Mouse (Mus musculus) retina, adult 2 months (tissue): ENCODE results near the gene Myh9.
"Not testable (repeated sequence)": the region's sequence is repeated elsewhere in the genome, so short reads cannot be mapped to it uniquely, and the experiment has no call there.

Experiments
- DNase-seq: peaks from one replicate; pipeline ENCODE4 v3.0.0-alpha.2; 2012; ENCODE audit warnings: low read depth, low spot score

Gene Myh9

GRCm38 (mm10) chr15:77757586-77758226 is 84.3 kb downstream of the Myh9 start:
- DNase-seq: no peak

- peak; percentile 26 for DNase-seq
These were observed 85.1 kb downstream of the Myh9 start, which contains the start of gene Apol8 for GRCm38 (mm10) chr15:77756848-77757247. Gene Apol8 (minus strand): TSS chr15:77757003.

GRCm38 (mm10) chr15:77756081-77756480 is 85.9 kb downstream of the Myh9 start:
- no peak for DNase-seq

- no peak for DNase-seq
These were observed 86.8 kb downstream of the Myh9 start for GRCm38 (mm10) chr15:77755132-77755531.

GRCm38 (mm10) chr15:77752443-77752842 is 89.5 kb downstream of the Myh9 start:
- no peak for DNase-seq

GRCm38 (mm10) chr15:77750461-77750860 is 91.5 kb downstream of the Myh9 start:
- no peak for DNase-seq

GRCm38 (mm10) chr15:77749717-77750116 is 92.3 kb downstream of the Myh9 start:
- DNase-seq: no peak

GRCm38 (mm10) chr15:77748414-77748813 is 93.6 kb downstream of the Myh9 start:
- no peak for DNase-seq

- no peak for DNase-seq
These were observed 95.6 kb downstream of the Myh9 start for GRCm38 (mm10) chr15:77746326-77746725.

GRCm38 (mm10) chr15:77745081-77745480 is 96.9 kb downstream of the Myh9 start:
- DNase-seq: no peak

GRCm38 (mm10) chr15:77744632-77745031 is 97.3 kb downstream of the Myh9 start:
- DNase-seq: no peak

GRCm38 (mm10) chr15:77741556-77741955 is 100.4 kb downstream of the Myh9 start:
- DNase-seq: not testable (repeated sequence)

- no peak for DNase-seq
These were observed 101.3 kb downstream of the Myh9 start for GRCm38 (mm10) chr15:77740511-77741297.

- DNase-seq: not testable (repeated sequence)
These were observed 108.1 kb downstream of the Myh9 start for GRCm38 (mm10) chr15:77733903-77734302.

- not testable (repeated sequence) for DNase-seq
These were observed 108.6 kb downstream of the Myh9 start for GRCm38 (mm10) chr15:77733380-77733779.

GRCm38 (mm10) chr15:77732851-77733250 is 109.1 kb downstream of the Myh9 start:
- not testable (repeated sequence) for DNase-seq

- no peak for DNase-seq
These were observed 110.4 kb downstream of the Myh9 start for GRCm38 (mm10) chr15:77731605-77732004.

GRCm38 (mm10) chr15:77728739-77729138 is 113.2 kb downstream of the Myh9 start, which contains the start of gene Apol9b:
Gene Apol9b (plus strand): TSS chr15:77729039.
- DNase-seq: not testable (repeated sequence)

- not testable (repeated sequence) for DNase-seq
These were observed 114.2 kb downstream of the Myh9 start for GRCm38 (mm10) chr15:77727745-77728144.

- DNase-seq: not testable (repeated sequence)
These were observed 114.8 kb downstream of the Myh9 start for GRCm38 (mm10) chr15:77727139-77727538.

- DNase-seq: not testable (repeated sequence)
These were observed 116.5 kb downstream of the Myh9 start for GRCm38 (mm10) chr15:77725393-77726020.

GRCm38 (mm10) chr15:77724208-77724911 is 117.6 kb downstream of the Myh9 start:
- DNase-seq: not testable (repeated sequence)
